Mouse (Mus musculus): Measurements from ENCODE around the gene Kif6.

The Kif6 gene

GRCm38 (mm10) chr17:49737217-49737774, 122.4 kb downstream of the Kif6 start:
- DNase-seq (ENCODE audit: low read depth, low spot score), result no peak

DNA sequence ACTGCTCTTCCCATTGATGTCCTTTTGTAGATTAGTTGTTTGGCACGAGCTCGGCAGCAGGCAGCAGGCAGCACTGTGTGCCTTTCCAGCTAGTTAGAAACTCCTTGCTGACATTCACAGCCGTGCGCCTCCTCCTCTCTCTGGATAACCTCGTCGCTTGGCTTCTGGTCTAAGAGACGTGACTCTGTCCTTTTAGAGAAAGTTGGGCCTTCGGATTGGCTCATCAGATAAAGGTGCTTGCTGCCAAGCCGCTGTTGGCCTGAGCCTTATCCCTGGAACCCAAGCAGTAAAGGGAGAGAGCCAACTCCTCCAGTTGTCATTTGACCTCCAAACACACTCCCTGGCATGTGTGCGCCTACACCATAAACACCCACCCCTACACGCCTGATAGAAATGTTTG, 123.4 kb downstream of the Kif6 start:
- no peak for DNase-seq (ENCODE audit: low read depth, low spot score)

GRCm38 (mm10) chr17:49739896-49740679, 125.2 kb downstream of the Kif6 start:
- peak; percentile 10 for DNase-seq (ENCODE audit: low read depth, low spot score)

- DNase-seq (ENCODE audit: low read depth, low spot score), result no peak
Measured at GRCm38 (mm10) chr17:49741172-49741571, 126.2 kb downstream of the Kif6 start.

GRCm38 (mm10) chr17:49741927-49742326, 127.0 kb downstream of the Kif6 start:
- DNase-seq (ENCODE audit: low read depth, low spot score), result no peak

DNA sequence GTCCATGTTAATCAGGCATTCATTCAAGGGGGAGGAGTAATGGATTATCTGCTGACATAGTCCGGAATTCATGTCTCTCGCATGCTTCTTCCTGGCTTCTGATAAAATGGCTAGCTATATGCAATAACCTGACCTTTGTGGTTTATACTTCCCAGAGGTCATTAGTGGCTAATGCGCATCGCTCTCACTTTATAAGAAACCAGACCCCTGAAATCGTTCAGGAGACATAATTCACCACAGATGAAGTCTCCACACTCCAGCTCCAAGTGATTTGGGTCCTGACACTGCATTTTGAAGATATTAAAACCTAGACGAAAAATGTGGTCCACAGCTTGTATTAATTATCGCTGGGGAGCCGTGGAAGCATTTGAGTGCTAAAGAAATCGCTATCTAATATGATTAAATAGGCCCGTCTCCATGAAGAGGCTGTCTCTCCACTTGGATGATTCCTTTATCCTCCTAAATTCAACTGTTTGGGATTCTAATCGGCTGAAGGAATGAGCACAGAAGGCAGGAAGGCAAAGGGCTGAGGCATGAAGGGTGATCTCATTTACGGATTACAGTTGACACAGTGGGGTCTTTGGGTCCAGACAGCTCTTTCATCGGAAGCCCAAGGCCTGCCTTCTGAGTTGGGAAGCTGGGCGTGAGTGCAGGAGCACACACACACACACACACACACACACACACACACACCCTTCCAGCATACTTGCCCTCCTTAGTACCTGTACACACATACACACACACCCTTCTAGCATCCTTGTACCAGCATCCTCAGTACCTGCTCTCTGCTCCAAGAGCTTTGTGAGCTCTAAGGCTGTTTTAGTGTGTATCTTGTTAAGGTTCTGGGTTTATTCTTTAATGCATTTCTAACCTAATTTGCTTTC, 128.9 kb downstream of the Kif6 start:
- no peak for DNase-seq (ENCODE audit: low read depth, low spot score)

GRCm38 (mm10) chr17:49750889-49751324, 136.0 kb downstream of the Kif6 start:
- DNase-seq (ENCODE audit: low read depth, low spot score), result peak; percentile 51

DNA sequence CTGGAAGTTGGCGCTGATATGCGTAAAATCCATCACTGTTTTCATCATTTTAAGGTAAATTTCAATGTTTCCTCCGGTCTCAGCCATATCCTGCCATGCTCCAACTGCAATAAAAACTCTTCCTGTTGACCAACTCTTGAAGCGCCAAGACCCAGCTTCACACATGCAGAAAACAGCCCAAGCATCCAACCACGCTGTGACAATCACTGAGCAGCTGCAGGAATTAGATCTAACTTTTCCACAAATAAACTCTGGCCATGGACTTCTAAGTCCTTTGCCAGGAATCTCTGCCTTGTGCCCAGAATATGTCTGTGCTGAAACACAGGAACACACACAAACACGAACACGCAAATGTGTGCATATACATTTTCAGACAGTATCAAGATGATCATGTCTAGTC, 138.9 kb downstream of the Kif6 start:
- no peak for DNase-seq (ENCODE audit: low read depth, low spot score)

GRCm38 (mm10) chr17:49756862-49757261, 141.9 kb downstream of the Kif6 start:
- DNase-seq (ENCODE audit: low read depth, low spot score), result no peak

GRCm38 (mm10) chr17:49759047-49759446, 144.1 kb downstream of the Kif6 start:
- DNase-seq (ENCODE audit: low read depth, low spot score), result no peak

DNA sequence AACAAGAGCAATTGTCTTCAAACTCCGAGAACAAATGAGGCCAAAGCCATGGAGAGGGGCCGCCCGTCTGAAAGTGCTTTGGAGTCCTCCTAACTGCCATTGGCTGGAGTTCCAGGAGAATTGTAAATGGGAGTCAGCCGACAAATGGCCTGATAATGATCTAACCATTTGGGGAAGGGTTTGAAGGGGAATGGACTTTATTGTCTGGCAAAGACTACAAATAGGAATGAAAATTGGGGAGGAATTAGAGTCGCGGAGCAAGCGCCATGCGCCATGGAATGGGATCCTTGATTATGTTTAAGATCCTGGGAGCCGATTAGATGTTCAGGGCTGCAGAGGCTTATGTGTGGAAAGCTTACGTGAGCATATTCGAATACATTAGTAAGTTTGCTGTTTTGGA, 146.3 kb downstream of the Kif6 start:
- DNase-seq (ENCODE audit: low read depth, low spot score), result no peak

GRCm38 (mm10) chr17:49761838-49762237, 146.9 kb downstream of the Kif6 start:
- DNase-seq (ENCODE audit: low read depth, low spot score), result no peak

- no peak for DNase-seq (ENCODE audit: low read depth, low spot score)
Measured at GRCm38 (mm10) chr17:49764963-49765362, 150.0 kb downstream of the Kif6 start.

- DNase-seq (ENCODE audit: low read depth, low spot score), result no peak
Measured at GRCm38 (mm10) chr17:49767717-49768370, 152.9 kb downstream of the Kif6 start.

DNA sequence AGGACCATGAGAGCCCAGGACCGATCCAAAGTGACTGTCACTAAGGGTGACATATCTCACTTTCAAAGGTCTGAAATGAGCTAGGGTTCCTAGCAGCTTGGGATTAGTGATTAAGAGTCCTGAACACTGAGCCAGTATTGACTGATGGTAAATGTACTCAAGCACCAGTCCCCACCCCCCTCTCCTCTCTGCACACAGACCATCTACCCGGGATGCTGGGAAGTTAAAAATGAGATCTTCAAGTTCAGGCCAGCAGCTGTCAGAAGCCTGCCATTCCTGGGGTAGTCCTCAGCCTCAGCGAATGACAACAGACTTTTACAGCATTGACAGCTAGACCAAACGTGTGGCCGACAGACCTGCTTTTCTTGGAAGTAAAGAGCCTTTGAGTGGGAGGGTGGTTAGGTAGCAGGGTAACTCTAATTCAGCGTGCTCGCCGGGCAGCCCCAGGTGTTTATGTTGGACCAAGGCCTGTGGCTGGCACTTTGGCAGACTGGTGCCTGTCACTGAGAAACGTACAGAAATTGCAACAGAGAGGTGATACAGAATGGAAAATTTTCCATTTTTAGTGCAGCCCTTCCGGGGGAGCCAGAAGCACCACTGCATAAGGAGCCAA, 156.9 kb downstream of the Kif6 start:
- DNase-seq (ENCODE audit: low read depth, low spot score), result no peak

- no peak for DNase-seq (ENCODE audit: low read depth, low spot score)
Measured at GRCm38 (mm10) chr17:49777115-49777839, 162.3 kb downstream of the Kif6 start.

DNA sequence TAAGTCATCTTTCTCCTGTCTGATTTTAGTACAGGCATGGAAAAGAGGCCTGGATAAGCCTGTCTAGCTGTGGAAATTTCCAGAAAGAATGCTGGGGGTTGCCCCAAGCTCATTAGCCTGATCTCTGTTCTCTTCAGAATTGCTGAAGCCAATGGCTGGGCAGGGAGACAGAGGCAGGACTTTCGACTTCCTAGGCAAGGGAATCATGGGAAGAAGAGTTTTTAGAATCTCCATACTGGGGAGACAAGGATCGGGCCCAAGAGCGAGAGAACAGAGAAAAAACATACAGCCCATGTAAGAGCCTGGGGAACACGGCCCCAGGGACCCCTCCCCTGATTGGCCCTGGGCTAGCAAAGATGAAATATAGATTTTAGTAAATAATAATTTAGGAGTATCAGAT, 164.1 kb downstream of the Kif6 start:
- DNase-seq (ENCODE audit: low read depth, low spot score), result no peak

DNA sequence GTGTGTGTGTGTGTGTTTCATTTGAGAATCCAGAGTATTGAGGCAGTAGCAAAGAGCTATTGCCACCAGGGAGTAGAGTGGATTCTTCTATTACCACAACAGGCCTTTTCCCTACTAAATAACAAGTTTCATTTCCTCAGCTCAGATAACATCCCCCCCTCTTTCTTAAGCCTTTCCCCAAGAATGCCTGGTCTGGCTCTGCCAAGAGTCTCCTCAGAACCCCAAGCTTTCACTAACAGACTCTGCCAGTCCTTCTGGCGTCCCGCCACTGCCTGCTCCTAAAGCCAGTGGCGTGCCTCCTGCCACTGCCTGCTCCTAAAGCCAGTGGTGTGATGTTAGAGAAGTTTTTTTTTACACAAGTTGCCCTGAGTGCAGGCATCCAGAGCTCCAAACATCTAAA, 164.6 kb downstream of the Kif6 start:
- no peak for DNase-seq (ENCODE audit: low read depth, low spot score)

DNA sequence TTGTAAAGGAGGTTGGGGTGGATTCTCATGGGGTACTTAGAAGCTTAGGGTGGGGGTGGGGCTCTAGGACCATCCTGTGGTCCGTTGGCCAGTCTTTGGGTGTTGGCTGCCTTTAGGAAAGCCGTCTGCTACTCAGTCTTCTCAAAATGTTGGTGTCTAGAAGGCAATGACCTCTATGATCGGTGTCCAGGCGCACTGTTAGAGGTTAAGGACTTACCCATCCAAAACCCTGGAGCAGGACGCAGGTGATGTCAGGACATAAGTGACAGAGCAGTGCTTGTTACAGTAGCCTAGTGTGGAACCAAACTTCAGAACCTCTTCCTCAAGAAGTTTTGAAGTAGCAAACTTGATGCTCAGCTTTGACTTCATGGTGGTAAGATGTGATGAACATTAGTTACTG, 170.9 kb downstream of the Kif6 start:
- no peak for DNase-seq (ENCODE audit: low read depth, low spot score)

DNA sequence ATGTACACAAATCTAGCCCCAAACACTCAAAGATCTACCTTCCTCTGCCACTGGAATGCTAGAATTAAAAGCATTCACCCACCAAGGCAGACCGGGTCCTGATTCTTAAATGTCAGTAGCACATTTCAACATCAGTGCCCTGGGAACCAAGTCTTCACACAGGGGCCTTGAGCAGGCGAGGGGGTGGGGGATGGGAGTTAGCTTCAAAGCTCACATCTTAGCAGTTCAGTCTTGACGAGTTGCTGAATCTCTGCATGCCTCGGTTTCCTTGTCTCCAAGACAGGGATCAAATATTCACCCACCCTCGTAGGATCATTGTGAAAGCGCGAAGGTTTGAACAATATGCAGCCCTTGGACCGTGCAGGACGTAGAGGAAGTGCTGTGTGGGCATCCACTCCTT, 172.4 kb downstream of the Kif6 start:
- no peak for DNase-seq (ENCODE audit: low read depth, low spot score)

Data from R1 (cell line).